Mouse (Mus musculus): ENCODE measurements around the gene Phtf2. TPM values are rescaled to one million over a fixed set of nuclear protein-coding genes. Genes with fewer than 3 reads are reported as not detected.

The Phtf2 gene
- 2.2 and 2.7 TPM in 2 replicates for polyA plus RNA-seq (2012; rRNA removed)

DNA sequence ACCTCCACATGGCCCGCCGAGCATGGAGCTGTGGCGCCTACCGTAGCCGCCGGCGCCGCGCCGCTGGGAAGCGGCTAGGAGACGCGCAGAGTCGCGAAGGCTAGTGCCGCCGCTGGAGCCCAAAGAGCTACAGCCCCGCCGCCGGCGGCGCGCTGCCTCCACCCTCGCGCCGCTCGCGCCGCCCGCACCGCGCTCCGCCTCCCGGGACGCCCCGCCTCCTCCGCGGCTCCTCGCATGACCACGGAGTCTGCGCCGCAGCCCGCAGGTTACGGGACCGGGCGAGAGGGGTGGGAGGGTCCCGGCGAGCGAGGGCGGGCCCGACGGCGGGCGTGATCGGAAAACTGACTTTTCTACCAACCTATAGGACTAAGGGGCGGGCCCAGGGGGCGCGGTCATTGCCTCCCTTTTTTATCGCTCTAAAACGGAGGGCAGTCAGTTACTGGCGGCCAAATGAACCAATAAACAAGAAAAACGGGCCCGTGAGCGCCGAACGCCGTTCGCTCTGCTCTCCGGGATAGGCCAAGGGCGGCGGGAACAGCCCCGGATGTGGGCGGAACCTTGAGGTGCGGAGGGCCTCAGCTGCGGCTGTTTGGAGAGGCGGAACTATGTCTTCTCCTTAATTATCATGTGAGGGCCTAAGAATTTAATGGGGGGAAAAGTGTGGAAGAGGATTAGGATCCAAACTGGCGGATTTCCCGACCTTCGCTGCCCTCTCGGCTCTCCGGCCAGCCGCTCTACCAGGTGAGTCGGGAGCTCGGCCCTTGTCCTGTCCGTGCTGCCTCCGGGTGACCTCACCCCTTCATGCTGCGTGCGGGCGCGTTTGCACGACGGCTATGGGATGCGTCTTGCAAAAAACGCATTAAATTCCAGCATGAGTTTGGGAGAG, at the start of gene Phtf2, which contains the start of gene Tmem60:
Phtf2 (minus strand) TSS at position 210 of the 886 bp plus-strand sequence.
Tmem60 (plus strand) TSS at position 277 of the 886 bp plus-strand sequence.
- Histone ChIP-seq H3K4me1 (ENCODE audit: control insufficient read depth, insufficient read depth, low read length) (peaks cover 4% of the 10 kb centered on the region; the same call in 1 of the 2 replicates), H3K4me3 (ENCODE audit: control insufficient read depth, low read depth, low read length) (peak within 1 kb of the TSS; percentile 95), H3K27me3 (ENCODE audit: control insufficient read depth, insufficient read depth, low read length) (no peaks in the 10 kb centered on the region), H3K27ac (ENCODE audit: control insufficient read depth, insufficient read depth, low read depth, low read length) (peak within 1 kb of the TSS; percentile 87), H3K36me3 (ENCODE audit: control insufficient read depth, insufficient read depth, low read length) (no peaks in the 10 kb centered on the region)
- TF ChIP-seq POLR2A (IDR thresholded peaks at IDR 0.05; ENCODE audit: control insufficient read depth, low read depth, low read length) (peak; percentile 77), CTCF (IDR thresholded peaks at IDR 0.05; ENCODE audit: control insufficient read depth, insufficient read depth, insufficient replicate concordance, low read depth, low read length) (no peak)

DNA sequence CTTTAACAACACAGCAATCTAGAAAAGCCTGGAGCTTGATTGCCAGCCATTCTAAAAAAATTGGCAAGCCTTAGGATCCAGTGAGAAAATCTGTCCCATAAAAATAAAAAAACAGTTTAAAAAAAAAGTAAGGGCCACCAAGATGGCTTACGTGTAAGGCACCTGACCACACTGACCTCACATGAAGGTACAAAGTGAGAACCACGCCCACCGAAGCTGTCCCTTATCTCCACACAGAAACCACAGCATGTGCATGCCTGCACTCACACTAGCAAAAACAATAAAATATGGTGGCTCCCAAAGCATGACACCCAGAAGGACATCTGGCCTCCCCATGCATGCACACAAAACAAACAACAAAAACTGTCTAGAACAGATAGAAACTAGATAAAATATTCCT, 49.4 kb upstream of the Phtf2 start:
- Histone ChIP-seq H3K27me3 (ENCODE audit: control insufficient read depth, insufficient read depth, low read length) (no peaks in the 10 kb centered on the region), H3K27ac (ENCODE audit: control insufficient read depth, insufficient read depth, low read depth, low read length) (no peak overlapping the region), H3K36me3 (ENCODE audit: control insufficient read depth, insufficient read depth, low read length) (no peaks in the 10 kb centered on the region), H3K4me1 (ENCODE audit: control insufficient read depth, insufficient read depth, low read length) (no peaks in the 10 kb centered on the region), H3K4me3 (ENCODE audit: control insufficient read depth, low read depth, low read length) (no peak overlapping the region)
- TF ChIP-seq CTCF (IDR thresholded peaks at IDR 0.05; ENCODE audit: control insufficient read depth, insufficient read depth, insufficient replicate concordance, low read depth, low read length): no peak
- no peak for TF ChIP-seq POLR2A (IDR thresholded peaks at IDR 0.05; ENCODE audit: control insufficient read depth, low read depth, low read length)

DNA sequence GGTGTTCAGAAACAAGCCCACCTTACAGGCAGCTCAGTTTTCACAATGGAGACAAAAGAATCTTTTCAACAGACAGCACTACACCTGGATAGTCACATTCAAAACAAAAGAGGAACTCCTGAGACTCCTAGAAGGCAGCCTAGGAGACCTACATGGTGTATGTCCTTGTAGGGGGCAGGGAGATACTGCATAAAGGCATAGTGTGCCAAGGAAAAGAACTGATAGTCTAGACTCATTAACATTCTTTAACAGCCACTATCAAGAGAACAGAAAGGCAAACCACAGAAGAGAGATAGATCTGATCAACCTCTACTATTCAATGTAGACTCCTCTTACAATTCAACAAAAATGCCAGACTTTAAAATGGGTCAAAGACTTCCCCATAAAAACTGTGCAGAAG, 48.5 kb upstream of the Phtf2 start:
- no peaks in the 10 kb centered on the region for H3K27me3 ChIP-seq (ENCODE audit: control insufficient read depth, insufficient read depth, low read length)
- H3K27ac ChIP-seq (ENCODE audit: control insufficient read depth, insufficient read depth, low read depth, low read length): no peak overlapping the region
- no peaks in the 10 kb centered on the region for H3K36me3 ChIP-seq (ENCODE audit: control insufficient read depth, insufficient read depth, low read length)
- no peak for TF ChIP-seq CTCF (IDR thresholded peaks at IDR 0.05; ENCODE audit: control insufficient read depth, insufficient read depth, insufficient replicate concordance, low read depth, low read length)
- TF ChIP-seq POLR2A (IDR thresholded peaks at IDR 0.05; ENCODE audit: control insufficient read depth, low read depth, low read length): no peak
- H3K4me3 ChIP-seq (ENCODE audit: control insufficient read depth, low read depth, low read length): no peak overlapping the region
- no peaks in the 10 kb centered on the region for H3K4me1 ChIP-seq (ENCODE audit: control insufficient read depth, insufficient read depth, low read length)

DNA sequence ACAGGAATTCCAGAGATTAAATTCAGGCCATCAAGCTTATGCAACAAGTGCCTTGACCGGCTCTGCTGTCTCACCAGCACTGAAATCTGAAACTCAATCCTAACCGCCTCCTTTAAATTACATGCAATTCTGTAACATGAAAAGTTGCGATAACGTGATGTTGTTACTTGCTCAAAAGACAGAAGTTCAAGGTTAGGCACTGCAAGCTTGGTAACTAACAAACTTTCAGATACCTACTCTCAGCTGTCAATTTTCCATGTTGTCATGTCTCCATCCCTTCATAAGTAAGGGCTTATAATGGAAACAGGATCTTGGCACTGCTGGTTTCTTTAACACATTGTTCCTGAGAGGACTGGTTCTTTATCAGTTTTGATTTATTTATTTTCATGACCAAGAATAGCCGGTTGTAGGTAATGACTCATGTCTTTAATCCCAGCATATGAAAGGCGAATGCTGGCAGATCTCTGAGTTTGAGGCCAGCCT, 47.8 kb upstream of the Phtf2 start:
- TF ChIP-seq POLR2A (IDR thresholded peaks at IDR 0.05; ENCODE audit: control insufficient read depth, low read depth, low read length) (no peak), CTCF (IDR thresholded peaks at IDR 0.05; ENCODE audit: control insufficient read depth, insufficient read depth, insufficient replicate concordance, low read depth, low read length) (no peak)
- H3K4me3 ChIP-seq (ENCODE audit: control insufficient read depth, low read depth, low read length): no peak overlapping the region
- no peaks in the 10 kb centered on the region for H3K4me1 ChIP-seq (ENCODE audit: control insufficient read depth, insufficient read depth, low read length)
- H3K36me3 ChIP-seq (ENCODE audit: control insufficient read depth, insufficient read depth, low read length): no peaks in the 10 kb centered on the region
- H3K27me3 ChIP-seq (ENCODE audit: control insufficient read depth, insufficient read depth, low read length): no peaks in the 10 kb centered on the region
- no peak overlapping the region for H3K27ac ChIP-seq (ENCODE audit: control insufficient read depth, insufficient read depth, low read depth, low read length)

DNA sequence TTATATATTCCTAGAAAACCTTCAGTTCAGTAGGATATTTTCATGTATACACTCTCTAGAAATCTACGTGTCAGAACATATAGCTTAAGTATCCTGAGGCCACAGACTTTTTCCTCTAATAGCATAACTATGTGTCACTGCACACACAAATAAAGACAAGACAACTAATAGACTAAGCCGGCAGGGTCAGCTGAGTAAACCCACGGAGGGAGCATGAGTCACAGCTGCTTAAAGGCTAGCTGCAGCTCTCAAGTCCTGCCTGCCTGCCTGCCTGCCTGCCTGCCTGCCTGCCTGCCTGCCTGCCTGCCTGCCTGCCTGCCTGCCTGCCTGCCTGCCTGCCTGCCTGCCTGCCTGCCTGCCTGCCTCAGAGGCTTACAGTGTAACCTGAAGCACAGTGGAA, 43.5 kb upstream of the Phtf2 start:
- H3K36me3 ChIP-seq (ENCODE audit: control insufficient read depth, insufficient read depth, low read length): no peaks in the 10 kb centered on the region
- H3K4me1 ChIP-seq (ENCODE audit: control insufficient read depth, insufficient read depth, low read length): no peaks in the 10 kb centered on the region
- H3K27me3 ChIP-seq (ENCODE audit: control insufficient read depth, insufficient read depth, low read length): no peaks in the 10 kb centered on the region
- TF ChIP-seq CTCF (IDR thresholded peaks at IDR 0.05; ENCODE audit: control insufficient read depth, insufficient read depth, insufficient replicate concordance, low read depth, low read length) (no peak), POLR2A (IDR thresholded peaks at IDR 0.05; ENCODE audit: control insufficient read depth, low read depth, low read length) (no peak)
- no peak overlapping the region for H3K27ac ChIP-seq (ENCODE audit: control insufficient read depth, insufficient read depth, low read depth, low read length)
- H3K4me3 ChIP-seq (ENCODE audit: control insufficient read depth, low read depth, low read length): no peak overlapping the region

DNA sequence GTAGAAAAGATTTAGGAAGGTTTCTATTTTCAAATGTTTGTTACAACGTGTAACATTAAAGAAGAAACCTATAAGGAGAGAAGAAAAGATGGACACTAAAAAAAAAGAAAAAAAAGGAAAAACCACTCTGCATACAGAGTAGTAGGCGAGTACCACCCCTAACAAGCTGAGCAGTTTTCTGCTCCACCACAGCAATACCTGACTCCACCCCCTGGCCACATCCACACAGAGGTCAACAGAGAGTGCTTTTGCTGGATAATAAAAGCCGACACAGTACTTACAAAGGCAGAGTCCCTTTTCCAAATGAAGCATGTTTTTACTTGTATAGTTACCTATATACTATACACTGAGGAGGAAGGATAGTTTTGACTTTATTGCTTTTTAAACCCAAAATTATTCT, 42.7 kb upstream of the Phtf2 start:
- Histone ChIP-seq H3K4me1 (ENCODE audit: control insufficient read depth, insufficient read depth, low read length) (no peaks in the 10 kb centered on the region), H3K4me3 (ENCODE audit: control insufficient read depth, low read depth, low read length) (no peak overlapping the region), H3K27ac (ENCODE audit: control insufficient read depth, insufficient read depth, low read depth, low read length) (no peak overlapping the region), H3K27me3 (ENCODE audit: control insufficient read depth, insufficient read depth, low read length) (no peaks in the 10 kb centered on the region), H3K36me3 (ENCODE audit: control insufficient read depth, insufficient read depth, low read length) (no peaks in the 10 kb centered on the region)
- TF ChIP-seq POLR2A (IDR thresholded peaks at IDR 0.05; ENCODE audit: control insufficient read depth, low read depth, low read length): no peak
- TF ChIP-seq CTCF (IDR thresholded peaks at IDR 0.05; ENCODE audit: control insufficient read depth, insufficient read depth, insufficient replicate concordance, low read depth, low read length): no peak

DNA sequence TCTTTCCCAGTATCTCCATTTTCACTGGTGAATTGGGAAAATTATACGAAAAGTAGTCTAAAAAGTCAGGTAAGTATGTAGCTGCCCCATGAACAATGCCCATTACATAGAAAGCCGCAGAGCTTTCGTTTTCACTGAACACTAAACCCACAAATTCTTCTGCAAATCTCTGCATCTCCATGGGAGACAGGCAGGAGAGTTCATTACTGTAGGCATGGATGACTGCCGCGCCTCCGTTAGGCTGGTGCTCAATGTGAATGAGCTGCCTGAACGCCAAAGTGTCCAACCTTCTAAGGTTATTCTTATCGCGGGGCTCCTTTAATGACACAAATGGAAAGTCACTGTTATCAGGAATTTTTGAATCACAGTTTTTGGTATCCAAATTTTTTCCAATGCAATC, 37.6 kb upstream of the Phtf2 start:
- Histone ChIP-seq H3K27me3 (ENCODE audit: control insufficient read depth, insufficient read depth, low read length) (no peaks in the 10 kb centered on the region), H3K4me3 (ENCODE audit: control insufficient read depth, low read depth, low read length) (no peak overlapping the region), H3K36me3 (ENCODE audit: control insufficient read depth, insufficient read depth, low read length) (no peaks in the 10 kb centered on the region), H3K27ac (ENCODE audit: control insufficient read depth, insufficient read depth, low read depth, low read length) (no peak overlapping the region), H3K4me1 (ENCODE audit: control insufficient read depth, insufficient read depth, low read length) (no peaks in the 10 kb centered on the region)
- TF ChIP-seq CTCF (IDR thresholded peaks at IDR 0.05; ENCODE audit: control insufficient read depth, insufficient read depth, insufficient replicate concordance, low read depth, low read length): no peak
- no peak for TF ChIP-seq POLR2A (IDR thresholded peaks at IDR 0.05; ENCODE audit: control insufficient read depth, low read depth, low read length)

Data from testis, adult 2 months (tissue).